Mouse (Mus musculus): ENCODE measurements around the gene Ugt1a10. TPM values are rescaled to one million over a fixed set of nuclear protein-coding genes. Genes with fewer than 3 reads are reported as not detected.

Ugt1a10 gene
- polyA plus RNA-seq, 1 experiment = not detected

GRCm38 (mm10) chr1:88186325-88186935 lies 131.2 kb downstream of the Ugt1a10 start:
- TF ChIP-seq POLR2A (IDR thresholded peaks at IDR 0.05; ENCODE audit: extremely low read depth, insufficient read depth, low read length) = no peak
- no peak for TF ChIP-seq CTCF (IDR thresholded peaks at IDR 0.05; ENCODE audit: extremely low read depth, insufficient read depth, low read length)
- Histone ChIP-seq H3K4me3 (ENCODE audit: insufficient read depth, low read length) (no peak overlapping the region), H3K27ac (ENCODE audit: insufficient read depth, low read length) (no peak overlapping the region), H3K4me1 (ENCODE audit: control insufficient read depth, insufficient read depth, low read length) (no peaks in the 10 kb centered on the region)

GRCm38 (mm10) chr1:88192136-88192535 lies 136.9 kb downstream of the Ugt1a10 start:
- Histone ChIP-seq H3K4me3 (ENCODE audit: insufficient read depth, low read length) (no peak overlapping the region), H3K27ac (ENCODE audit: insufficient read depth, low read length) (no peak overlapping the region), H3K4me1 (ENCODE audit: control insufficient read depth, insufficient read depth, low read length) (no peaks in the 10 kb centered on the region)
- no peak for TF ChIP-seq POLR2A (IDR thresholded peaks at IDR 0.05; ENCODE audit: extremely low read depth, insufficient read depth, low read length)
- no peak for TF ChIP-seq CTCF (IDR thresholded peaks at IDR 0.05; ENCODE audit: extremely low read depth, insufficient read depth, low read length)

GRCm38 (mm10) chr1:88195687-88196086 lies 140.5 kb downstream of the Ugt1a10 start:
- H3K27ac ChIP-seq (ENCODE audit: insufficient read depth, low read length) = no peak overlapping the region
- H3K4me3 ChIP-seq (ENCODE audit: insufficient read depth, low read length) = no peak overlapping the region
- TF ChIP-seq POLR2A (IDR thresholded peaks at IDR 0.05; ENCODE audit: extremely low read depth, insufficient read depth, low read length) = no peak
- TF ChIP-seq CTCF (IDR thresholded peaks at IDR 0.05; ENCODE audit: extremely low read depth, insufficient read depth, low read length) = no peak
- no peaks in the 10 kb centered on the region for H3K4me1 ChIP-seq (ENCODE audit: control insufficient read depth, insufficient read depth, low read length)

- H3K4me3 ChIP-seq (ENCODE audit: insufficient read depth, low read length) = no peak overlapping the region
- no peak overlapping the region for H3K27ac ChIP-seq (ENCODE audit: insufficient read depth, low read length)
- no peaks in the 10 kb centered on the region for H3K4me1 ChIP-seq (ENCODE audit: control insufficient read depth, insufficient read depth, low read length)
- TF ChIP-seq CTCF (IDR thresholded peaks at IDR 0.05; ENCODE audit: extremely low read depth, insufficient read depth, low read length) = no peak
- TF ChIP-seq POLR2A (IDR thresholded peaks at IDR 0.05; ENCODE audit: extremely low read depth, insufficient read depth, low read length) = no peak
Measured at GRCm38 (mm10) chr1:88197443-88197842, 142.3 kb downstream of the Ugt1a10 start.

- TF ChIP-seq CTCF (IDR thresholded peaks at IDR 0.05; ENCODE audit: extremely low read depth, insufficient read depth, low read length) = no peak
- TF ChIP-seq POLR2A (IDR thresholded peaks at IDR 0.05; ENCODE audit: extremely low read depth, insufficient read depth, low read length) = no peak
- Histone ChIP-seq H3K4me3 (ENCODE audit: insufficient read depth, low read length) (no peak overlapping the region), H3K27ac (ENCODE audit: insufficient read depth, low read length) (no peak overlapping the region), H3K4me1 (ENCODE audit: control insufficient read depth, insufficient read depth, low read length) (no peaks in the 10 kb centered on the region)
Measured at GRCm38 (mm10) chr1:88199996-88200395, 144.8 kb downstream of the Ugt1a10 start.

- Histone ChIP-seq H3K4me3 (ENCODE audit: insufficient read depth, low read length) (no peak within 1 kb of the TSS), H3K27ac (ENCODE audit: insufficient read depth, low read length) (no peak within 1 kb of the TSS), H3K4me1 (ENCODE audit: control insufficient read depth, insufficient read depth, low read length) (no peaks in the 10 kb centered on the region)
- TF ChIP-seq POLR2A (IDR thresholded peaks at IDR 0.05; ENCODE audit: extremely low read depth, insufficient read depth, low read length) (no peak), CTCF (IDR thresholded peaks at IDR 0.05; ENCODE audit: extremely low read depth, insufficient read depth, low read length) (no peak)
Measured at GRCm38 (mm10) chr1:88200456-88200855, 145.3 kb downstream of the Ugt1a10 start, which contains the start of gene Ugt1a2. Gene Ugt1a2, plus strand, starts transcription at chr1:88200601.

- Histone ChIP-seq H3K4me1 (ENCODE audit: control insufficient read depth, insufficient read depth, low read length) (no peaks in the 10 kb centered on the region), H3K4me3 (ENCODE audit: insufficient read depth, low read length) (peak within 1 kb of the TSS; percentile 59), H3K27ac (ENCODE audit: insufficient read depth, low read length) (no peak within 1 kb of the TSS)
- TF ChIP-seq CTCF (IDR thresholded peaks at IDR 0.05; ENCODE audit: extremely low read depth, insufficient read depth, low read length) = no peak
- TF ChIP-seq POLR2A (IDR thresholded peaks at IDR 0.05; ENCODE audit: extremely low read depth, insufficient read depth, low read length) = no peak
Measured at GRCm38 (mm10) chr1:88205294-88205922, 150.2 kb downstream of the Ugt1a10 start, which contains the start of gene Dnajb3. Gene Dnajb3, minus strand, starts transcription at chr1:88205782.

GRCm38 (mm10) chr1:88206843-88207479 lies 151.8 kb downstream of the Ugt1a10 start:
- no peak overlapping the region for H3K27ac ChIP-seq (ENCODE audit: insufficient read depth, low read length)
- H3K4me1 ChIP-seq (ENCODE audit: control insufficient read depth, insufficient read depth, low read length) = no peaks in the 10 kb centered on the region
- TF ChIP-seq POLR2A (IDR thresholded peaks at IDR 0.05; ENCODE audit: extremely low read depth, insufficient read depth, low read length) (no peak), CTCF (IDR thresholded peaks at IDR 0.05; ENCODE audit: extremely low read depth, insufficient read depth, low read length) (no peak)
- no peak overlapping the region for H3K4me3 ChIP-seq (ENCODE audit: insufficient read depth, low read length)

GRCm38 (mm10) chr1:88211812-88212211 lies 156.6 kb downstream of the Ugt1a10 start, which contains the start of gene Ugt1a1:
Gene Ugt1a1, plus strand, starts transcription at chr1:88211959.
- Histone ChIP-seq H3K4me3 (ENCODE audit: insufficient read depth, low read length) (no peak within 1 kb of the TSS), H3K4me1 (ENCODE audit: control insufficient read depth, insufficient read depth, low read length) (no peaks in the 10 kb centered on the region), H3K27ac (ENCODE audit: insufficient read depth, low read length) (no peak within 1 kb of the TSS)
- TF ChIP-seq CTCF (IDR thresholded peaks at IDR 0.05; ENCODE audit: extremely low read depth, insufficient read depth, low read length) = no peak
- no peak for TF ChIP-seq POLR2A (IDR thresholded peaks at IDR 0.05; ENCODE audit: extremely low read depth, insufficient read depth, low read length)
